ENCODE assay signal across 11 mouse cellular contexts in genomic region chr8:70584606-70585257, GRCm38 (mm10). TPM values are rescaled to one million over a fixed set of nuclear protein-coding genes. Genes with fewer than 3 reads are reported as not detected.
DNase-seq lines count a peak whose midpoint lies in the region; ATAC-seq and TF ChIP-seq lines count a peak whose summit lies in the region.
"Had no signal": no experiment of that assay in that cellular context is flagged by ENCODE, and none has a peak within 500 bp of the region (broad histone marks: within the 10 kb centered on the region; RNA-seq: fewer than 3 reads in every experiment).

No protein-coding gene starts in this region.

- no peaks in the 10 kb centered on the region for H3K27me3 ChIP-seq in cerebellum, adult 2 months (ENCODE audit: control insufficient read depth, insufficient read depth, low read length)
- H3K27me3 ChIP-seq in embryonic facial prominence, embryonic 14.5 days (replicated peaks; ENCODE audit: control insufficient read depth, insufficient read depth, low read length) = no peaks in the 10 kb centered on the region
- no peaks in the 10 kb centered on the region for H3K27me3 ChIP-seq in liver, postnatal 0 days (ENCODE audit: insufficient read depth, low read length)
- H3K27me3 ChIP-seq: embryonic facial prominence, embryonic 13.5 days had no signal

- TF ChIP-seq EP300 in liver, postnatal 0 days (IDR thresholded peaks at IDR 0.05; ENCODE audit: low read depth) = no peak

- 0 out of 2 replicates have a peak, but pooled peaks have one; percentile 8 for ATAC-seq in embryonic facial prominence, embryonic 14.5 days (ENCODE audit: low read depth)
- ATAC-seq in liver, postnatal 0 days = peak; percentile 22; the same call in 1 of the 2 replicates

- no peak overlapping the region for H3K4me2 ChIP-seq in embryonic facial prominence, embryonic 14.5 days (ENCODE audit: low read depth, low read length)
- no peak overlapping the region for H3K4me2 ChIP-seq in liver, postnatal 0 days (ENCODE audit: low read depth, low read length)
- H3K4me2 ChIP-seq: embryonic facial prominence, embryonic 13.5 days had no signal

- H3K36me3 ChIP-seq in embryonic facial prominence, embryonic 14.5 days (ENCODE audit: control insufficient read depth, insufficient read depth, low read length) = peaks cover 96% of the 10 kb centered on the region
- H3K36me3 ChIP-seq in liver, postnatal 0 days (replicated peaks; ENCODE audit: insufficient read depth, low read length) = peaks cover 64% of the 10 kb centered on the region

- H3K9me3 ChIP-seq in embryonic facial prominence, embryonic 14.5 days (ENCODE audit: control insufficient read depth, low read length) = no peaks in the 10 kb centered on the region
- H3K9me3 ChIP-seq in liver, postnatal 0 days (ENCODE audit: low read length) = no peaks in the 10 kb centered on the region
- H3K9me3 ChIP-seq: embryonic facial prominence, embryonic 13.5 days had no signal

- H3K4me1 ChIP-seq in cerebellum, adult 2 months (ENCODE audit: control insufficient read depth, insufficient read depth, low read length) = peaks cover 22% of the 10 kb centered on the region
- H3K4me1 ChIP-seq in embryonic facial prominence, embryonic 14.5 days (ENCODE audit: control insufficient read depth, insufficient read depth, low read length) = no peaks in the 10 kb centered on the region
- no peaks in the 10 kb centered on the region for H3K4me1 ChIP-seq in liver, postnatal 0 days (ENCODE audit: insufficient read depth)
- H3K4me1 ChIP-seq: embryonic facial prominence, embryonic 13.5 days had no signal

- no peak overlapping the region for H3K4me3 ChIP-seq in cerebellum, adult 2 months (replicated peaks; ENCODE audit: insufficient read depth, low read depth, low read length)
- no peak overlapping the region for H3K4me3 ChIP-seq in layer of hippocampus, adult 2 months
- H3K4me3 ChIP-seq in embryonic facial prominence, embryonic 14.5 days (ENCODE audit: low read depth, low read length) = no peak overlapping the region
- no peak overlapping the region for H3K4me3 ChIP-seq in liver, postnatal 0 days (ENCODE audit: low read depth, low read length)
- H3K4me3 ChIP-seq: embryonic facial prominence, embryonic 13.5 days had no signal

- H3K9ac ChIP-seq in embryonic facial prominence, embryonic 14.5 days (ENCODE audit: low read depth, low read length) = no peak overlapping the region
- no peak overlapping the region for H3K9ac ChIP-seq in liver, postnatal 0 days (replicated peaks)
- H3K9ac ChIP-seq: embryonic facial prominence, embryonic 13.5 days had no signal

- DNase-seq in cerebellum, adult 2 months = no peak
- no peak for DNase-seq in cerebellum, adult 11-12 months
- DNase-seq in layer of hippocampus, adult 2 months (ENCODE audit: low spot score in 2 of 2) = no peak
- no peak for DNase-seq in layer of hippocampus, adult 11-12 months (ENCODE audit: low spot score)
- DNase-seq in embryonic facial prominence, embryonic 14.5 days (ENCODE audit: low spot score) = no peak
- DNase-seq in liver, postnatal 0 days = no peak
- no peak for DNase-seq in retina, postnatal 1 day
- DNase-seq in lung, postnatal 36 days = no peak
- DNase-seq: gastrocnemius, postnatal 25 days had no signal

- TF ChIP-seq POLR2A in cerebellum, adult 2 months (IDR thresholded peaks at IDR 0.05; ENCODE audit: borderline replicate concordance, insufficient read depth, low read length) = no peak

- WGBS in cerebellum, adult 2 months = 67% methylated on average over 9 of the region's 9 CpGs
- 88% methylated on average over 9 of the region's 9 CpGs for WGBS in embryonic facial prominence, embryonic 14.5 days
- 89% methylated on average over 9 of the region's 9 CpGs for WGBS in liver, postnatal 0 days (ENCODE audit: insufficient replicate concordance)

- TF ChIP-seq CTCF in cerebellum, adult 2 months (IDR thresholded peaks at IDR 0.05; ENCODE audit: borderline replicate concordance, insufficient read depth, low read depth, low read length) = no peak
- TF ChIP-seq CTCF in layer of hippocampus, adult 2 months (conservative IDR thresholded peaks at IDR 0.05) = no peak
- TF ChIP-seq CTCF in liver, postnatal 0 days (IDR thresholded peaks at IDR 0.05; ENCODE audit: low read depth) = no peak

- peak overlapping the region; percentile 57 for H3K27ac ChIP-seq in cerebellum, adult 2 months (ENCODE audit: insufficient read depth, low read length)
- H3K27ac ChIP-seq in layer of hippocampus, adult 2 months = peak overlapping the region; percentile 86
- no peak overlapping the region for H3K27ac ChIP-seq in embryonic facial prominence, embryonic 14.5 days (replicated peaks; ENCODE audit: low read depth, low read length)
- H3K27ac ChIP-seq in liver, postnatal 0 days (ENCODE audit: low read depth) = no peak overlapping the region
- H3K27ac ChIP-seq: embryonic facial prominence, embryonic 13.5 days had no signal

RNA-seq across cellular contexts. Expression of gene Isyna1, which starts 9.4 kb away (rescaled TPM):
- 55.3 and 61.4 TPM in 2 replicates for polyA plus RNA-seq in cerebellum, adult 2 months (2012; rRNA removed)
- 10 to 100 TPM; 41.4 to 46.4 TPM for total RNA-seq in layer of hippocampus, adult 2 months (2021)
- polyA plus RNA-seq in embryonic facial prominence, embryonic 14.5 days (2014; fragmentation: Nextera tagmentation; extraction: Ambion mirVana) = 94.5 and 107 TPM in 2 replicates
- polyA plus RNA-seq in liver, postnatal 0 days (2015; fragmentation: Nextera tagmentation; extraction: Ambion mirVana) = 18.8 and 21.6 TPM in 2 replicates

RNA-seq across cellular contexts. Expression of gene Ssbp4, which starts 23.9 kb away (rescaled TPM):
- polyA plus RNA-seq in cerebellum, adult 2 months (2012; rRNA removed) = 172 and 181 TPM in 2 replicates
- total RNA-seq in layer of hippocampus, adult 2 months (2021) = 100 to 1,000 TPM; 274 to 297 TPM
- polyA plus RNA-seq in embryonic facial prominence, embryonic 14.5 days (2014; fragmentation: Nextera tagmentation; extraction: Ambion mirVana) = 120 and 132 TPM in 2 replicates
- 32.5 and 35.4 TPM in 2 replicates for polyA plus RNA-seq in liver, postnatal 0 days (2015; fragmentation: Nextera tagmentation; extraction: Ambion mirVana)

RNA-seq across cellular contexts. Expression of gene Lrrc25, which starts 31.2 kb away (rescaled TPM):
- 0.30 and 0.33 TPM in 2 replicates for polyA plus RNA-seq in cerebellum, adult 2 months (2012; rRNA removed)
- total RNA-seq in layer of hippocampus, adult 2 months (2021) = under 1 TPM; 0.54 to 0.97 TPM
- 1.8 and 2.3 TPM in 2 replicates for polyA plus RNA-seq in embryonic facial prominence, embryonic 14.5 days (2014; fragmentation: Nextera tagmentation; extraction: Ambion mirVana)
- 9.8 and 10.4 TPM in 2 replicates for polyA plus RNA-seq in liver, postnatal 0 days (2015; fragmentation: Nextera tagmentation; extraction: Ambion mirVana)

RNA-seq across cellular contexts. Expression of gene Ell, which starts 45.5 kb away (rescaled TPM):
- polyA plus RNA-seq in cerebellum, adult 2 months (2012; rRNA removed) = 27.9 and 29.1 TPM in 2 replicates
- total RNA-seq in layer of hippocampus, adult 2 months (2021) = 10 to 100 TPM; 20.5 to 24.4 TPM
- polyA plus RNA-seq in embryonic facial prominence, embryonic 14.5 days (2014; fragmentation: Nextera tagmentation; extraction: Ambion mirVana) = 17.3 and 21.7 TPM in 2 replicates
- polyA plus RNA-seq in liver, postnatal 0 days (2015; fragmentation: Nextera tagmentation; extraction: Ambion mirVana) = 9.5 and 9.7 TPM in 2 replicates

RNA-seq across cellular contexts. Expression of gene Gdf15, which starts 47.5 kb away (rescaled TPM):
- 0.28 and 0.51 TPM in 2 replicates for polyA plus RNA-seq in cerebellum, adult 2 months (2012; rRNA removed)
- total RNA-seq in layer of hippocampus, adult 2 months (2021) = under 1 TPM in 1 of 2 experiments, not detected in 1; 0.25 TPM
- polyA plus RNA-seq in embryonic facial prominence, embryonic 14.5 days (2014; fragmentation: Nextera tagmentation; extraction: Ambion mirVana) = 0.28 and 0.29 TPM in 2 replicates
- 2.1 and 2.3 TPM in 2 replicates for polyA plus RNA-seq in liver, postnatal 0 days (2015; fragmentation: Nextera tagmentation; extraction: Ambion mirVana)
- total RNA-seq: layer of hippocampus, postnatal 10 days had no signal

Comparison
In these comparisons a context has a peak if more than half of its experiments do, and no peak if none do; other contexts are left out.
1. H3K27ac ChIP-seq: peak in cerebellum, adult 2 months (single experiment) and layer of hippocampus, adult 2 months (single experiment); none in embryonic facial prominence, embryonic 14.5 days (single experiment) and liver, postnatal 0 days (single experiment).